Mouse (Mus musculus) frontal cortex, adult 2 months (tissue): Measurements from ENCODE around the gene Ank2. TPM values are rescaled to one million over a fixed set of nuclear protein-coding genes. Genes with fewer than 3 reads are reported as not detected.

Source experiments
- DNase-seq, 2 experiments: peaks; one replicate each; pipeline ENCODE4 v3.0.0; 2022; ENCODE audit warnings: low spot score in 1 of 2; ENCODE audit errors: extremely low spot score in 1 of 2
- polyA plus RNA-seq: library from polyadenylated mRNA; depleted of rRNA; stranded (reverse); fragments of >200 nt; gene quantifications from 2 replicates; pipeline ENCODE4 v1.2.3, GENCODE M21; 2012; rRNA removed

Gene Ank2
- 380 and 402 TPM in 2 replicates for polyA plus RNA-seq

DNA sequence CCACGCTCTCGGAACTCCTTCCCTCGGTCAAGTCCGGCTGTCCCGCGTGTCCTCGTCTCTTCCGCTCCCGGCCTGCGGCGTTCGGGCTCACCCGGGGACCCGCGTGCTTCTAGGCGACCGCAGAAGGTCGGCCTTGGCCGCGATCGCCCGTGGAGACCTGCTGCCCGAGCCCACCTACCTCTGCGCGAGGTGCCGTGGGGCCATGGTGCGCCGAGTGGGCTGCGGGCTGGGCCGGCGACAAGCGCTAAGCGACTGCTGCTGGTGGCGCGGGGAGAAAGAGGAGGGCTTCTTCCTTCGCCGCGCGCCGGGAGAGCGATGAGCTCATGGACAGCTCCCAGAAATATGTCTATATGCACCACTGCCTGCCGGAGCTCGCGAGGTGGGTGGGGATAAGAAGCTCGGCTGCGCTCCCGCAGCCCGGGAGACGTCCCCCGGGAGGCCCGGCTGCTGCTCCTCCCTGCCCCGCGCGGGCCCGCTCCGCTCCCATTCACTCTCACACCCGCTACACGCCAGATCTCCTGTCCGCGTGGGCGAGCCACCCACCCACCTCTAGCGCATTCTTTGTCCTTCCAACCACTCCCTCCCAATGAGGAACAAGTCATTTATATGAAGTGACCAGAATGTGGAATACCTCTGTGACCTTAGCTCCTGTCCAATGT is at the start of gene Ank2:
Gene Ank2 (minus strand): TSS at position 609 of the 659 bp plus-strand sequence.
- peak; percentile 38 to 77 for DNase-seq

DNA sequence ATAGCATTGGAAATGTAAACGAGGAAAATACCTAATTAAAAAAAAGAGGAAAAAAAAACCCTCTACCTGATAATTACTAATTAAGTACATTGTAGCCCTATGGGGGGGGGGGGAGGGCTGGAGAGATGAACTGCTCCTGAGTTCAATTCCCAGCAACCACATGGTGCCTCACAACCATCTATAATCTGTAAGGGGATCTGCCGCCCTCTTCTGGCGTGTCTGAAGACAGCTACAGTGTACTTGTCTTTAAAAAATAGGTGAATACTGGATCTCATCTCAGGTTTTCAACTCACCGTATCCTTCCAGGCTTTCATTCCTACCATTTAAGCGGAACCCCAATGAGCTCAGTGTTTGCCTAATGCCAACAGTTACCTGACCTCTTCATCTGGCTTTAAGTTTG is 48.7 kb upstream of the Ank2 start:
- peak in 1 of 2 experiments; percentile 25 for DNase-seq

DNA sequence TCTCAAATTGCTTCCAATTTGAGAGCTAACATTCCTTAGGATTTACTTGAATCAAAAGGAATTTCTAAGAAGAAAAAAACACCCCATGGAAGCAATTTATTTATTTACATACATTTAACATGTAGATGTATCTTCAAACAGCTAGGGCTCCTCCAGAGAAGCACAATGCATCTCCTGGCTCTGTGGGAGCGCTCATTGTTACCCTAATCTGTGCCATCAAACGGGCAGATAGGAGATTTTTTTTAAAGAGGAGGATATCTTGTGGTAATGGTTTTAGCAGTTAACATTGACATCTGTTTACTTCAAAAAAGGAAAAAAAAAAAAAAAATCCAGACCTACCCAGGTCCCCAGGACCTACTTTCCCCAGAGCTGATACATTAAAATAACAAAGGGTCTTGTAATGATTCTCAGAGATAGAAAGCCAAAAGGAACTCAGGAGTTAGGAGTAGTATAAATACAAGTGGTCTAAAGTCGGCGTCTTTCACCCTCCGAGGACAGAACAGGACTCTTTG is 45.5 kb upstream of the Ank2 start:
- no peak for DNase-seq

DNA sequence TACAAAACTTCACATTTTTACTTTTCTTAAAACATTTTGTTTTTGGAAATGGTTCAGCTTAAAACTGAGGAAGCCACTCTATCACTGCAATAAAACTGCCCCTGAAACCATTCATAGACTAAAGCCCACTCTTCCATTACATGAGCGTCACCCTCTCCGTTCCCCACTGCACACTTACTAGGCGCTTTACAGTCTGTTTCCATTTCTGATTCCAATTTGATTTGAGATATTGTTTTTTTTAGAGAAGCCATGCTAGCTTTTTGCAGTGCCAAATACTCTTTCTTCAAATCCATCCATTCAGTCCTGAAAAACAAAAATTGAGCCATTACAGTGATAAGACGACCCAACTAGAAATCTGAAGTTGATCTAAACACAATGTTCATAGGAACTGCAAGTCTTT is 44.8 kb upstream of the Ank2 start:
- DNase-seq = no peak

GRCm38 (mm10) chr3:127539193-127539592 is 40.0 kb upstream of the Ank2 start:
- no peak for DNase-seq

GRCm38 (mm10) chr3:127530293-127530692 is 31.1 kb upstream of the Ank2 start:
- no peak for DNase-seq

DNA sequence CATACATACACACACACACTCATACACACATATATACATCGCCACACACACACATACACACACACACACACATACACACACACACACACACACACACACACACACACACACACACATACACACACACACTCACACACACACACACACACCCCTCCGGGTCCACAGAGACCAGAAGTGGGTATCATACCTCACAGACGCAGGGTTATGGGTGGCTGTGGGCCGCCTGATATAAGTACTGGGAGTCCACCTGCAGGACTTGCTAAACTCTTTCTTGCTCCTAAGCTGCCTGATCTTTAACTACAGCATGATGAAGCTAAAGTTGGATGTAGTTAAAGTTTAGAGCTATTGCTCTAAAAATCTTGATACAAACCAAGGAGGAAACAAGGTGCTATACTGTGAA is 30.7 kb upstream of the Ank2 start:
- DNase-seq = no peak

DNA sequence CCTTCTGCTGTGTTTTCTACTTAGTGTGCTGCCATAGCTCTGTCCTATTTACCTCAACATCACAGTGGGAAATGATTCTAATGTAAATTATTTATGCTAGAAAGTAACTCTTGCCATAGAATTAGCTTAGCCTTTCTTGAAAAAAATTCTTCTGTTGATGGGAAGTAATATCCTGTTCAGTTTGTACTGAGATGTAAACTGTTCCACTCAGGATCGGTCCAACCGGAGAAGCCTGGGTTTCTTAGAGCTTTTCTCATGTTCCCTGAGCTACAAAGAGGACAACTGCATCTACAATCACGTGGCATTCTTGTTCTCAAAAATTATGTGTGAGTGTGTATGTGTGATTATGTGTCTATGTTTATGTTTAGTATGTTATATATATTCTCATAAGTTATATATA is 30.1 kb upstream of the Ank2 start:
- DNase-seq = no peak

DNA sequence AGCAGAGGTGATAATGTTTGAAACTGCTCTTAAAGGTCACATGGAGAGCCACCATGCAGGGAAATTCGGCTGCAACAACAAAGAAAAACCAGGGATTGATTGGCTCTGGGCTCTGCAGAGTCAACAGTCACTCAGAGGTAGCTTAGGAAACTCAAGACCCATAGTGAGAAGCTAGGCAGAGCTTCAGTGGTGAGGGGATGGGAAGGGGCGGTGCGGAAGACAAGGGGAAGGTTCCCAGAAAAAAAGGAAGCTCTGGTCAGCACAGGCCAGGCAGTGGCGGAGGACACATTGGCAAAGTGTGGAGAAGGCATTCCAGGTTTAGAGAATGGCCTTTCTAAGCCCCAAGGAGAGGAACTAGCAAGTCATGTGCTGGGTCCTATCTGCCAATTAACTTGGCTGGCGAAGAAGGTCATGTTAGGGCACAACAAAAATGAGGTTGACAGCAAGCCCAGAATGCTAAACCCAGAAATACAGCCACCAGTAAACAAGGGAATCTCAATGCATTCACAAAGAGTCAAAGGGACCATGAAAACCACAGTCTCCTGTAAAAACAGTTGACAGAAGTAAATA is 28.4 kb upstream of the Ank2 start:
- peak; percentile 10 to 48 for DNase-seq

DNA sequence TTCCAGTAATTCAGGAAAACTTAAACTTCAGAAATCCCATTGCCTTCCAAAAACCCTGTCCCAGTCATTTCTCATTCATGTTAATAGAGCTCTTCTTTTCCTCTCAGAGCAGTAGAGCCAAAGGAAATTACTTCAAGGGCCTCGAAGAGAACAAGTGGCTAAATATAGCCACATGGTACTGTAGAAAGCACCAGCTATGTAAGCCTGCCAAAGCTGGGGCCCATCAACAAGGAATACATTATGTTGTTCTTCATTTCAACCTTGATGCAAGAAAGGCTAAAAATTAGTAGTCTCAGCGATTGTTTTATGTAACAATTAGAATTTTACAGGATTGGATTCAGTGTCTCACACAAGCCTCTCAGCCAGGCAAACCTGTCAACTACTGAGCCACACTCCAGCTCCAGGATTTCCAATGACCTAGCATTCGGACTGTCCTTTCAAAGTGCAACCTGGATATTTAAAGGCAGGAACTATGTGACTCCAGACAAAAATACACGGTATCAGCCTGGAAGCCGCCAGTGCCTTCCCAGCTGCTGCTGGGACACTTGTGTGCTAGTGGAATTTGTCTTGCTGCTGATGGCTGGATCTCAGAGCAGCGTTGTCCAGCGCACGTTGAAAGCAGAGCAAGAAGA is 26.2 kb upstream of the Ank2 start:
- DNase-seq = no peak

DNA sequence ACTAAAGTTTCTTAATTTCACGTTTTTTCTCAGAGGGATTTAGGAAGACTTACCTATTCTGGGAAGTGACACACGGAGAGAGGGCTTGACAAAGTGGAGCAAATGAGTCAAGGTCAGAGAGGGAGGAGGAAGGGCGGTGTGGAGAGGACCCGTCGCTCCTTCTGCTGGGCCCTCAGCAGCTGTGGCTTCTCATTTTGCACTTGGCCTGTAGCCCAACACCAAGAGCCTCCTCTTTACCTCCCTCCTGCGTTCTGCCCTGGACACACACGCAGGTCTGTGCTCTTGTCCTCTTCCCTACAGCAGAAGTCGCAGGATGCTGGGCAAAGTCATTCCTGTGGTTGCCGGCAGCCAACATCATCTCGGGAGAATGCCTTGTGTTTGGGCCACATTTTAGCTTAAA is 22.0 kb upstream of the Ank2 start:
- no peak for DNase-seq

DNA sequence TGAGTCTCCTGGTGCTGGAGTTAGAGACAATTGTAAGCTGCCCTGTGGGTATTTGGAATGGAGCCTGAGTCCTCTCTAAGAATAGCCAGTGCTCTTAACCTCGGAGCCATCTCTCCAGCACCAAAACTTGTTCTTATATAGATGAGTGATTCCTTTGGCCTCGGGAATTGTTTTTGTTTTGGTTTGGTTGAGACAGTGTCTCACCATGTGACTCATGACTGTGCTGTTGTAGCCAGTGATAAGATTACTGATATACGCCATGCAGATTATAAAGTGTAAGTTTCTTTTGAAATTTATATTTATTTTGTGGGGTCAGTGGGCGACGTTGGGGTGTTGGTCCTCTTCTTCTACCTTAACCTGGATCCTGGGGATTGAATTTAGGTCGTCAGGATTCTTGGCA is 21.1 kb upstream of the Ank2 start:
- DNase-seq = no peak

GRCm38 (mm10) chr3:127515251-127515650 is 16.1 kb upstream of the Ank2 start:
- no peak for DNase-seq

DNA sequence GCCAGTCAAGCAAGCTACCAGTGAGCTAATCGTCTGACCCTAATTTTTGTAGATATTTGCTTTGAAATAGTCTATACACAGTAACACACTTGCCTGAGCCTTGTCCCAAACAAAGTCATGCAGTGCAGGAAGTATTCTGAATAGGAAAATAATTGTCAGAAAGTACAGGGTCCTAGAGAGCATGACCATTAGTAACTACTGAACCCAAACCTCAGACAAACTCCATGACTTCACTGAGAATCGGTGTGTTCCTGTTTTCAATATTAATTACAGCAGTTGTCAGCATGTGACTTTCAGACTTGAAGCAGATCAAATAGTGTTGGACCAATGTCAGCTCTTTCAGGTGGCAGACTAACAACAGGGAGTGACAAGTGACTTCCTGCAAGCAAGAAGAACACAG is 14.5 kb upstream of the Ank2 start:
- no peak for DNase-seq

- DNase-seq = no peak
Observed at GRCm38 (mm10) chr3:127512794-127513335, 13.7 kb upstream of the Ank2 start.

DNA sequence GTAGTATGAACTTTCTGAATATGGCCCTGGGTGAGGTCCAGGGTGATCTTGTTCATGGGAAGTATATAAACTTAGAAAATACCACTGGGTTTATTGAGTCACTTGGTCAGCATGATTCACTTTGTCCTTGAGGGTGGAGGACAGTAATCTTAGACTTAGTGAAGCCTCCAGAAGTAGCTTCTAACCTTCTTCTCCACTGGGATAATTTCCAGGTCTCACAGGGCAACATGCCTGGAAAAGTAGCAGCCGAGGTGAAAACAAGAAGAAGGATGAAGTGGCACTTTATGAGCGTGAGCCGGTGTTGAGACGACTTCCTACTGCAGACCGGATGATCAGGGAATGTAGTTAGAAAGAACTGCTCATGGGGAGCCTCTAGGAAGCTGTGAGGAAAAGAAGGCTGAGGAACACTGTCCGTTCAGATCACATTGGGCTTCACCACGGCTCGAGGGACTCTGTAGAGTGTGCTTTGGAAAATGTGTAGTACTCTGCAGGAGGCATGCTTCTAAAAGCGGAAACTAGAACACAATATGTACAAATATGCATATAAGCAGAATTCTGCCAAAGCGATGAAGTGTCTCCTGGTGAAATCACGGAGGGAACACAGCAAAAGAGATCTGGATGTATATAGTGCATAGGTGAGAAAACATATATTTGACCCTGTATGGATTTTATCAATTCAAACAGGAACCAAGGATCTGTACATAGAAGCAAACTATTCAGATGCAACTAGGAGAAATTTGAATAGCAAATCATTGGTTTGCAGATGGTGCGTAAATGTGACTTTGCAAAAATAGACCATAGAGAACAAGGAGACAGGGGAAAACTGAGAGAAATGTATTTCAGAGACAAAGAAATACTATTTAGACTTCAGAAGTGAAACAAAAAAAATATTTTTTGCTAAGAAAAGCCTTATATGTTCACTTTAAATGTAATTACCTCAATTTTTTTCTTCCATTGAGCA is 12.9 kb upstream of the Ank2 start:
- DNase-seq = peak in 1 of 2 experiments; percentile 35

GRCm38 (mm10) chr3:127507878-127508783 is 9.0 kb upstream of the Ank2 start:
- no peak for DNase-seq

DNA sequence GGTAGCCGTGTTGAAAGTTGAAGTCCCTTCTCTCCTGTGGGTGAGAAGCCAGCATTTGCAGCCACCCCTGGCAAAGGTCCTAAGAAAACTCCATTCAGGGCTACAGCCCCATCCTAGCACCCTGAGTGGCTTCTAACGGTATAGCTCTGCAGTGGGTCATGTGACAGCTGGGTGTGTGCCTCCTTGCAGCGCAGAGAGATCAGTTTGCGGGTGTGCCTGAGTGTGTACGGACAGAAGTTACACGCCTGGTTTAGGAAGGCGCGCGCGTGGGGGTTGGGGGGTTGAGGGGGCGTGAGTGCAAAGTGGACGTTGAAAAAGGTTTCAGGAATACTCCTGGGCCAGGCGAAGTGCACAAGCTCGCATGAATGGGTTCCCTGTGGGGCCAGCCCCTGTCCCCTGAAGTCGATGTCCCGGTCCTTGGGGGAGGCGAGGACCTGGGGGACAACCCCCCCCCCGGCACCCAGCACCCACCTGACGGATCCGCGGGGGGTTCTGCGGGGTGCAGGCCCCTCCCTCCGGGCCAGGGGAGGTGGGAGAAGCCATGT is 881 bp downstream of the Ank2 start:
- DNase-seq = peak; percentile 27 to 58

DNA sequence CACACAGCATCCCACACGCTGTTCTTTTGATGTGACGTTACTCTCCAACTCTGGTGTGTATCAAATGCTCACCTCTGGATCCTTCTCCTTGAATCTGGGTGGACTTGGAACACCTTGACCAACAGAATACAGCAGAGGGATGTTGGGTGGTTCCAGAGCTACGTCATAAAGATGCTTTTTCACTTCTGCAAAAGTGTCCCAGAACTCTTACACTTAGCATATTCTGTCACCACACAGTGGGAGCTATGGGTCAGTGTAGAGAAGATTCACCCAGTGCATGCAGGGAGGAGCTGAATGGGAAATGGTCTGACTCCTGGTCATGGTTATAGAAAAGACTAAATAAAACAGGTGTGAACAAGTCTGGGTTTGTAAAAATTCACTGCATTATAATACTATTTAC is 6.5 kb downstream of the Ank2 start:
- no peak for DNase-seq
